Mouse (Mus musculus) G1E (cell line): ENCODE data around the gene Pex5l. TPM values are rescaled to one million over a fixed set of nuclear protein-coding genes. Genes with fewer than 3 reads are reported as not detected.

Experiments
- ATAC-seq: 2 replicates; pipeline ENCODE4 v1.8.0; 2016; ENCODE audit warnings: mild to moderate bottlenecking; ENCODE audit not compliant: insufficient number of reproducible peaks, poor library complexity, low FRiP score, severe bottlenecking; ENCODE audit errors: extremely low read depth
- DNase-seq: peaks from one replicate; pipeline ENCODE4 v3.0.0; 2012; ENCODE audit warnings: low spot score
- H3K27me3 ChIP-seq: 2 replicates; pipeline ENCODE4 v1.6.1; 2012; ENCODE audit warnings: mild to moderate bottlenecking, low read length, inconsistent platforms; ENCODE audit not compliant: insufficient read depth
- H3K36me3 ChIP-seq: replicated peaks from 2 replicates; pipeline ENCODE3; 2012; ENCODE audit warnings: mild to moderate bottlenecking, inconsistent platforms
- H3K4me1 ChIP-seq: 2 replicates; pipeline ENCODE4 v1.6.1; 2012; ENCODE audit warnings: low read depth, low read length, inconsistent platforms, mixed read lengths; ENCODE audit not compliant: insufficient read depth
- H3K4me3 ChIP-seq: 2 replicates; pipeline ENCODE4 v1.5.1; 2012; ENCODE audit warnings: low read depth, mild to moderate bottlenecking, inconsistent platforms, low read length, moderate library complexity, mixed read lengths
- H3K9me3 ChIP-seq: replicated peaks from 2 replicates; pipeline ENCODE4 v1.6.1; 2012; ENCODE audit warnings: inconsistent platforms
- CTCF ChIP-seq: IDR thresholded peaks from 2 replicates; pipeline ENCODE4 v1.5.1; 2012; ENCODE audit warnings: low read depth, low read length, inconsistent platforms, mixed read lengths
- GATA1 ChIP-seq: IDR thresholded peaks from 2 replicates; pipeline ENCODE4 v1.6.1; 2012; ENCODE audit warnings: borderline replicate concordance, low read length, inconsistent platforms, mixed read lengths
- GATA2 ChIP-seq: IDR thresholded peaks from 2 replicates; pipeline ENCODE4 v1.6.1; 2012; ENCODE audit warnings: low read depth, low read length, inconsistent platforms, borderline replicate concordance
- POLR2AphosphoS5 ChIP-seq: IDR thresholded peaks from 2 replicates; pipeline ENCODE4 v1.6.1; 2012; ENCODE audit warnings: low read depth, low read length, inconsistent platforms; ENCODE audit not compliant: insufficient replicate concordance
- TAL1 ChIP-seq: conservative IDR thresholded peaks from 2 replicates; pipeline ENCODE4 v1.6.1; 2012; ENCODE audit warnings: low read depth, low read length, inconsistent platforms, mixed read lengths
- polyA plus RNA-seq: library from polyadenylated mRNA; stranded (reverse); fragments of >175 nt; gene quantifications from 2 replicates; pipeline ENCODE4 v1.2.3, GENCODE M21; 2012
- total RNA-seq, 2 experiments: library from RNA; stranded (forward) in 1 of 2; stranded (reverse) in 1 of 2; fragments of 200-1000 nt in 1 of 2; fragments of >200 nt in 1 of 2; fragmentation: Nextera tagmentation in 1 of 2; gene quantifications; 2 replicates each; pipeline ENCODE4 v1.2.3; 2014 to 2017

Gene Pex5l
- total and polyA plus RNA-seq, 3 experiments: 0.44 TPM; not detected in 2

DNA sequence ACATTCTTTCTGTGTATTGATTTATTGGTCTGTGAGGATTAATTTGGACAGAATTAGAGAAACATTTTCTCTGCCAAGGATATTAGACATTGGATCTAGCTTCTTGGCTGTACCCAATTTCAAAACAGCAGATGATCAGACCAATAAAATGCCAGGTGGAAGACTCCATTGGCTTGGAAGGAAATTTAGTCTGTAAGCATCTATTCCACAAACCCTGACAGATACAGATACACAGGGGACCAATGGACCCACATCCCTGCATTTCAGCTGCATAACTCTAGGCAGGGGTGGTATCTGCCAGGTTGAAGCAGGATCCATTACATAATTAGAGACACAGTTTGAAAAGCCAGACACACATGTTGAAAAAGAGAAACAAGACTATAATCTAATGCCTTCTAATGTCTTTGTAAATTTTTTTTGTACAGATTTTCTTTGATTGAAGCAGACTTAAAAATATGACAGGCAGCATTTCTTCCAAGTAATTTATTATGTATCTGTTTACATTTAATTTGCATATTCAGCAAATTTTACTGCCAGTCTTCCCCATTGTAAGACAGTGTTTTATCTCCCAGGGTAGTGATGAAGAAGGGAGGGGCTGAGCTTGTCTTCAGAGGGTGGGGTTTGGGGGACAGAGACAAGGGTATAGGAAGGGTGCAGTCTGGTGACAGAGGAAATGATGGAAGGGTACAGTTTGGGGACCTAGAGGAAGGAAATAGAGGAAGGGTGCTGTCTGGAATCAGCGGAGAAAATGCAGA, 174.2 kb downstream of the Pex5l start:
- DNase-seq (no peak), ATAC-seq (no peak)
- no peaks in the 10 kb centered on the region for H3K9me3 ChIP-seq
- H3K4me3 ChIP-seq: no peak overlapping the region
- H3K4me1 ChIP-seq: no peaks in the 10 kb centered on the region; the same call in 1 of the 2 replicates
- no peaks in the 10 kb centered on the region for H3K36me3 ChIP-seq
- TF ChIP-seq CTCF (no peak), GATA1 (no peak), POLR2AphosphoS5 (no peak), TAL1 (no peak), GATA2 (no peak)
- no peaks in the 10 kb centered on the region for H3K27me3 ChIP-seq

DNA sequence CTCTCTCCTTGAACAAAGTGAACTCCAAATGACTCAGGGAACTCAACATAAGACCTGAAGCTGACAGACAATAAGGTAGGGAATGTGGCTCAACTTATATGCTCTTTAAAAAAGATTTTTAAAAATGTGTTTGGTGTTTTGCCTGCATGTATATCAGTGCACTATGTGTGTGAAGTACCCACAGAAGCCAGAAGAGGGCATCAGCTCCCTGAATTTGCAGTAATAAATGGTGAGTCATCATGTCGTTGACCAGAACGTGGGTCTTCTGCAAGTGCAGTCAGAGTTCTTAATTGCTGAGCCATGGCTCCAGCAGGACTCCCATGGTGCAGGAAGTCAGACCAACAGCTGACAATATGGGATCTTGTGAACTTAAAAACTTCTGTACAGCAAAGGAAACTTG, 177.5 kb downstream of the Pex5l start:
- no peak for TF ChIP-seq POLR2AphosphoS5
- TF ChIP-seq CTCF: no peak
- no peak for TF ChIP-seq GATA1
- no peak for TF ChIP-seq TAL1
- TF ChIP-seq GATA2: no peak

DNA sequence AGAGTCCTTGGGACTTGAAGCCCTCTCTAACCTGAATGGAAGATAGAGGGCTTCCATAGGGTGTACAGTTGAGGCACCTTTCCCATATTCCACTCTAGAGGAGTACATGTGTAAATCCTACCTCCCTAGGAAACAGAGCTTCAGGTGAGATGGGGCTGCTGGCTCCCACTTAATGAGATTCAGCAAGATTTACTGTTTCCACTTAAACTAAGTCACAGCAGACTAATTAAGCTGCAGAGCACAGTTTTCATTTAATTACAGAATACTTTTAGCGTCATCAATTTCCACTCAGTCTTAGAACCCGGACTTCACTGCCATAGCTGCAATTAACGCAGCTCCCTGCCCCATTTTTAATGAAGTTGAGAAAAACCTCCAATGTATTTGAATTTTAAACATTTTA, 181.6 kb downstream of the Pex5l start:
- no peaks in the 10 kb centered on the region for H3K36me3 ChIP-seq
- H3K4me3 ChIP-seq: no peak overlapping the region
- H3K27me3 ChIP-seq: no peaks in the 10 kb centered on the region
- no peak for TF ChIP-seq GATA2
- no peak for TF ChIP-seq CTCF
- TF ChIP-seq GATA1: no peak
- no peak for TF ChIP-seq POLR2AphosphoS5
- TF ChIP-seq TAL1: no peak
- no peak for ATAC-seq
- DNase-seq: no peak
- no peaks in the 10 kb centered on the region; the same call in 1 of the 2 replicates for H3K4me1 ChIP-seq
- no peaks in the 10 kb centered on the region for H3K9me3 ChIP-seq

More for the DNA sequence above, 177.5 kb downstream of the Pex5l start:
- Histone ChIP-seq H3K27me3 (no peaks in the 10 kb centered on the region), H3K36me3 (no peaks in the 10 kb centered on the region), H3K4me1 (no peaks in the 10 kb centered on the region; the same call in 1 of the 2 replicates), H3K9me3 (no peaks in the 10 kb centered on the region), H3K4me3 (no peak overlapping the region)
- ATAC-seq: no peak
- no peak for DNase-seq

DNA sequence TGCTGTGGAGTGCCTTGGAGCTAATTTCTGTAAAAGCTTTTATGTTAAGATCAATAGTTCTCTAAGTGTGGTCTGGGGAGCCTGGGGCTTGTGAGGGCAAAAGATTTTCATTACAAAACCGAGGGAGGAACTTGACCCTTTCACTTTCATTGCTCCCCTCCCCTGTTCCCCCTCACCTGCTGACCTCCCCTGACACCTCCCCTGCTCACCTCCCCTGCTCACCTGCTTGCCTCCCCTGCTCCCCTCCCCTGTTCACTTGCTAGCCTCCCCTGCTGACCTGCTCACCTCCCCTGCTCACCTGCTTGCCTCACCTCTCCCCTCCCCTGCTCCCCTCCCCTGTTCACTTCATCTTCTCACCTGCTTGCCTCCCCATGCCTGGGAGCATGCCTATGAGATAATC, 191.7 kb downstream of the Pex5l start:
- H3K4me3 ChIP-seq: no peak overlapping the region
- DNase-seq: no peak
- H3K27me3 ChIP-seq: peaks cover 3% of the 10 kb centered on the region; the same call in 1 of the 2 replicates
- TF ChIP-seq TAL1: no peak
- TF ChIP-seq GATA2: no peak
- no peak for TF ChIP-seq GATA1
- TF ChIP-seq POLR2AphosphoS5: no peak
- no peak for TF ChIP-seq CTCF
- no peak for ATAC-seq
- no peaks in the 10 kb centered on the region for H3K4me1 ChIP-seq
- no peaks in the 10 kb centered on the region for H3K36me3 ChIP-seq
- H3K9me3 ChIP-seq: no peaks in the 10 kb centered on the region

DNA sequence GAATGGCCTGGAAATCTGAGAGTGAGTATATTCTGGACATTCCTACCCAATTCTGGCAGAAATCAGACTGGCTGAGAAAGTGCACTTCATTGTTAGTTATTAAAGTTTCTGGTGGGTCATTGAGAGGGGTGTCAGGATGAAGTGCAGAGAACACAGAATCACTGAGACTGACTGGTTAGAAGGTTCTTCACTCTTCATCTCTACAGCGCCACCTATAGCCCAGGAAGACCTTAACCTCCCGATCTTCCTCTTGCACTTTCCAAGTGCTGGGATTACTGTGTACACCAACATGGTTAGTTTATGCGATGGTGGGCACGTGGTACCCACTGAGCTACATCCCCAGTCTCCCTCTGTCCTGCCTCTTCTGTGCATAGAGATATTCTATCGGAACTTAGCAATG, 195.6 kb downstream of the Pex5l start:
- H3K4me3 ChIP-seq: no peak overlapping the region
- ATAC-seq (no peak), DNase-seq (no peak)
- TF ChIP-seq CTCF: no peak
- no peak for TF ChIP-seq GATA1
- no peak for TF ChIP-seq GATA2
- TF ChIP-seq POLR2AphosphoS5: no peak
- no peak for TF ChIP-seq TAL1
- no peaks in the 10 kb centered on the region for H3K36me3 ChIP-seq
- H3K9me3 ChIP-seq: no peaks in the 10 kb centered on the region
- H3K27me3 ChIP-seq: peaks cover 6% of the 10 kb centered on the region; the same call in 1 of the 2 replicates
- H3K4me1 ChIP-seq: no peaks in the 10 kb centered on the region

DNA sequence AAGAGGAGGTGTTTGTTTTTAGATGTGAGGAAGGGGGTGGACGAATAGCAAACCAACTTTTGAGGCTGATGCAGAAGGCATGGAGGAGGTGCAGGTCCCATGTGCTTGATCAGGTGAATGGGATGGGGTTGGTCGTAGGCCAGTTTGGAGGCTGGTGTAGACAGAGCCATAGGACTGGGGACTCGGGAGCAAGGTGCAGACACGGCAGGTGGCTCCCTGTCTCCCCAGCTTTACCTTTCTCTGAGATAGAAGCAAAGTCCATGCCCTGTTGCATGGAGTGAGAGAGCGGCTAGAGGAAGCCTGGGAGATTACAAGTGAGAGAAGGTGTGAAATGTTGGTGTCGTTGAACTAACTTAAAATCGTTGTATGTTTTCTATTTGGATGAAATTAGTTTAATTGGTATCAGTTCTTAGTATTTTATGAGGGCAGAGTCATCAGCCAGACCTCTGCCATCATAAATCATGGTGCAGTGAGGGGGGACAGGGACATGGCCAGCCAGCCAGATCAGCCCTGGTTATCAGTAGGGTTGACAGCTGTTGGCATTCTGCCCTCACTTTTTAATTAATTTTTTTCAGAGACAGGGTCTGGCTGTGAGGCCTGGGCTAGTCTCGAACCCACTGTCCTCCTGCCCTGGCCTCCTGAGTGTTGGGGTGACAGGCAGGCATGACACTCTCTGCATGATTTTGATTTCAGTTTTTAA, 203.1 kb downstream of the Pex5l start:
- no peaks in the 10 kb centered on the region for H3K36me3 ChIP-seq
- no peaks in the 10 kb centered on the region for H3K9me3 ChIP-seq
- no peak overlapping the region for H3K4me3 ChIP-seq
- ATAC-seq: no peak
- no peak for TF ChIP-seq POLR2AphosphoS5
- no peak for TF ChIP-seq GATA1
- no peak for TF ChIP-seq TAL1
- no peak for DNase-seq
- H3K4me1 ChIP-seq: no peaks in the 10 kb centered on the region
- peaks cover 3% of the 10 kb centered on the region; the same call in 1 of the 2 replicates for H3K27me3 ChIP-seq
